Comparison of ENCODE assay signal across 20 mouse cellular contexts in the genomic region with DNA sequence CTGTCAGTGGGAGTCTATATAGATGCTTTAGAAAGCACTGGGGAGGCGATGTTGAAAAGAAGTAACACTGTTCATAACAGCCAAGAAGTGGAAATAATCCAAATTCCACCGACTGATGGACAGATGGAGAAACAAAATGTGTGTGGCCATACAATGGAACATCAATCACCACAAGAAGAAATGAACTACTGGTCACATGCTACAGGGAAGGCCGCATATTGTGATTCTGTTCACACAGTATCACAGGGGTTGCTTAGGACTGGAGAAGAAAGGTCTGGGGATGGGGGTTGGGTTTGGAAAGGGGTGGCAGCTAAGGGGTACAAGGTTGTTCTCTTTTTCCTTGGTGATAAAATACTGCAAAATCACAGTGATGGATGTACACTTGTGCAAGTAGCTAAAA. TPM values are rescaled to one million over a fixed set of nuclear protein-coding genes. Genes with fewer than 3 reads are reported as not detected.
"Had no signal": no experiment of that assay in that cellular context is flagged by ENCODE, and none has a peak within 500 bp of the region (broad histone marks: within the 10 kb centered on the region; RNA-seq: fewer than 3 reads in every experiment).

No protein-coding gene starts in this region.

- H3K4me1 ChIP-seq: limb, embryonic 15.5 days; lung, embryonic 15.5 days; stomach, embryonic 15.5 days had no signal

- DNase-seq: kidney, postnatal 36 days; lung, postnatal 14 days; right cerebral cortex, postnatal 14 days; thymus, postnatal 36 days had no signal

- H3K4me3 ChIP-seq: limb, embryonic 15.5 days; liver, embryonic 12.5 days; lung, embryonic 15.5 days; midbrain, embryonic 13.5 days; stomach, embryonic 15.5 days had no signal

- H3K36me3 ChIP-seq: limb, embryonic 15.5 days; lung, embryonic 15.5 days; midbrain, embryonic 13.5 days; stomach, embryonic 15.5 days had no signal

- H3K27ac ChIP-seq: kidney, postnatal 0 days; limb, embryonic 15.5 days; liver, embryonic 12.5 days; lung, embryonic 15.5 days; midbrain, embryonic 13.5 days; stomach, embryonic 15.5 days had no signal

- ATAC-seq: liver, embryonic 12.5 days; midbrain, embryonic 13.5 days had no signal

- H3K9ac ChIP-seq: limb, embryonic 15.5 days; liver, embryonic 12.5 days; lung, embryonic 15.5 days; midbrain, embryonic 13.5 days; stomach, embryonic 15.5 days had no signal

- H3K9me3 ChIP-seq: limb, embryonic 15.5 days; liver, embryonic 12.5 days; lung, embryonic 15.5 days; midbrain, embryonic 13.5 days; stomach, embryonic 15.5 days had no signal

- H3K27me3 ChIP-seq: limb, embryonic 15.5 days; liver, embryonic 12.5 days; lung, embryonic 15.5 days; midbrain, embryonic 13.5 days; stomach, embryonic 15.5 days had no signal

- H3K4me2 ChIP-seq: limb, embryonic 15.5 days; liver, embryonic 12.5 days; lung, embryonic 15.5 days; midbrain, embryonic 13.5 days; stomach, embryonic 15.5 days had no signal

RNA-seq across cellular contexts. Expression of gene Gm10959, which starts 55.7 kb away (rescaled TPM):
- total RNA-seq: layer of hippocampus, adult 8-10 months; layer of hippocampus, postnatal 14 days; left cerebral cortex, adult 8-10 months; left cerebral cortex, postnatal 25 days; midbrain, postnatal 0 days had no signal
- polyA plus RNA-seq: kidney, postnatal 0 days; limb, embryonic 11.5 days; limb, embryonic 15.5 days; liver, embryonic 12.5 days; liver, embryonic 16.5 days; lung, embryonic 15.5 days; midbrain, embryonic 13.5 days; midbrain, postnatal 0 days; neural tube, embryonic 14.5 days; spleen, adult 2 months; stomach, embryonic 15.5 days; thymus, postnatal 0 days had no signal

RNA-seq across cellular contexts. Expression of gene Myoz2, which starts 60.0 kb away (rescaled TPM):
- total RNA-seq: layer of hippocampus, postnatal 14 days had no signal
- polyA plus RNA-seq: kidney, postnatal 0 days; midbrain, embryonic 13.5 days; midbrain, postnatal 0 days; spleen, adult 2 months; thymus, postnatal 0 days had no signal
